Mouse (Mus musculus) hematopoietic stem cell, adult 5-6 weeks (primary cell): ENCODE results near the gene Gm28635. TPM values are rescaled to one million over a fixed set of nuclear protein-coding genes. Genes with fewer than 3 reads are reported as not detected.

ENCODE experiments used
- ATAC-seq, 2 experiments: fragments of 125-278 bp in 1 of 2; replicated peaks in 1 of 2; 2 replicates each; pipeline ENCODE4 v1.8.0; 2016 to 2017; ENCODE audit warnings: inconsistent platforms in 2 of 2, mild to moderate bottlenecking in 2 of 2, moderate number of reproducible peaks in 2 of 2, low read depth in 1 of 2, moderate TSS enrichment in 1 of 2; ENCODE audit not compliant: low FRiP score in 2 of 2, poor library complexity in 2 of 2, severe bottlenecking in 2 of 2, insufficient read depth in 1 of 2, low TSS enrichment in 1 of 2
- total RNA-seq: library from RNA; stranded (forward); fragments of 172-1452, 232-1000 nt; gene quantifications from 2 replicates; pipeline ENCODE4 v1.2.3, GENCODE M21; 2017

The Gm28635 gene
- total RNA-seq, 1 experiment from 2014 or later: not detected

- peak; percentile 43 to 46 for ATAC-seq
Observed at GRCm38 (mm10) chr2:84623428-84624119, 54.3 kb downstream of the Gm28635 start.

GRCm38 (mm10) chr2:84622668-84623067 is 55.2 kb downstream of the Gm28635 start:
- peak; percentile 8 to 17; a peak in 1 of 4 replicates for ATAC-seq

DNA sequence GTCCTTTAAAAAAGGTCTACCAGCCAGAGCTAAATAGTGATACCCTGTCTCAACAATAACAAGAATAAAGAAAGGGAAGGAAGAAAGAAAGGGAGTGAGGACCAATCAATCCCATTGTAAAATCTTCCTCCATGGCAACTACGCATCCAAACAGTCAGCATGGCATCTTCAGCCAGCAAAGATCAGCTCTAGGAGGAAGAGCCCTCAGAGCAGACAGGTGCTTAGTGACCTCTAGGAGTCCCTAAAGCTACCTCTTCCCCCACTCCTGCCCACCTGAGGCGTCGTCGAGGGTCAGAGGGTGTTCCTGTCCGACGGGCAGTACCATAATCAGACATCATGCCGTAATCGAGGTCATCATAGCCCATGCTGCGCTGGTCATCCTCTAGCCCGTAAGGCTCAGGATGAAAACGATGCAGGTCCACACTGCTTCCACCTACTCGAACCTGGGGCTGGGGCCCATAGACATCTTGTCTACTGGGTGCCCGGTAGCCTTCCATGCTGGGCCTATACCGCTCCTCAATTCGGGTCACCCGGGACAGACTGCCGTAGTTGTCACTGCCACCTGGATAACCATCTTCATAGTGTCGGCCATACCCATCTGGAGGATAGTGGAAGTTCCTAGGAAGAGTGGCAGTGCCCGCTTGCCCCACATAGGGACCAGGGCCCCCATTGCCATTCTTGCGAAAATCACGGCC is 58.0 kb downstream of the Gm28635 start:
- ATAC-seq: no peak

GRCm38 (mm10) chr2:84618914-84619313 is 58.9 kb downstream of the Gm28635 start:
- no peak for ATAC-seq

- peak; percentile 75 to 87; a peak in 3 of 4 replicates for ATAC-seq
Observed at GRCm38 (mm10) chr2:84617637-84618515, 60.0 kb downstream of the Gm28635 start.

DNA sequence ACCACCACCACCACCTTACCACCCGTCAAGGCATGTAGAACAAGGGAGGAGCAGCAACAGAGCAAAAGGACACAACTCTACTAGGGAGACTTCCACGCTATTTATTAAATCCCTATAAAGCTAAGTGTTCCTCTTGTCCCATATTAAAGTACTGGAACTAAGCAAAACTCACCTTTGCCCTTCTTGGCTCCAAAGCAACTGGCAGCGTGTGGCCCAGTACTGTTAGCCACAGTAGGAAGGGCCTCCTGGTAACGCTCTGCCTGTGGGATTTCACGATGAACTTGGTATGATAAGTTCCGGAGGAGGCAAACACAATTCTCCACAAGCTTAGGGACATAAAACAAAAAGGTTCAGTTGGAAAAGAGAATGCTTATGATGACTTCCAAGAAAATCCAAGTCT is 65.1 kb downstream of the Gm28635 start:
- ATAC-seq: no peak

DNA sequence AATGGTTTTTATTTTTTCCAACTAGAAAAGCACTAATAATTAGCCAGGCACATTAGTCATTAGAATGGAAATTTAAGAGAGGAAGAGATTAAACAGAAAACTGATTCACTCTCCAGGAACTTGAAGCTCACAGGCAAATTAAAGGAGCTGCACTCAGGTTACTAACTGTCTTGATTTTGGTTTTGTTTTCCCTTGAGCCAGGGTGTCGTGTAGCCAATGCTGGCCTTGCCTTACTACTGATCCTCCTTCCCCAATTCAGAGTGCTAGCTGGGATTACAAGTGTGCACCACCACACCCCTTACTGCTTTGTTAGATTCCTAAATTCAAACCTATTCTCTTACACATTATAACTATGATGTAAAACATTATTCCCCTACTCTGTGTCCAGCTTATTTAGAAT is 70.0 kb downstream of the Gm28635 start:
- ATAC-seq: no peak

- ATAC-seq: no peak
Observed at GRCm38 (mm10) chr2:84600977-84601376, 76.9 kb downstream of the Gm28635 start.

DNA sequence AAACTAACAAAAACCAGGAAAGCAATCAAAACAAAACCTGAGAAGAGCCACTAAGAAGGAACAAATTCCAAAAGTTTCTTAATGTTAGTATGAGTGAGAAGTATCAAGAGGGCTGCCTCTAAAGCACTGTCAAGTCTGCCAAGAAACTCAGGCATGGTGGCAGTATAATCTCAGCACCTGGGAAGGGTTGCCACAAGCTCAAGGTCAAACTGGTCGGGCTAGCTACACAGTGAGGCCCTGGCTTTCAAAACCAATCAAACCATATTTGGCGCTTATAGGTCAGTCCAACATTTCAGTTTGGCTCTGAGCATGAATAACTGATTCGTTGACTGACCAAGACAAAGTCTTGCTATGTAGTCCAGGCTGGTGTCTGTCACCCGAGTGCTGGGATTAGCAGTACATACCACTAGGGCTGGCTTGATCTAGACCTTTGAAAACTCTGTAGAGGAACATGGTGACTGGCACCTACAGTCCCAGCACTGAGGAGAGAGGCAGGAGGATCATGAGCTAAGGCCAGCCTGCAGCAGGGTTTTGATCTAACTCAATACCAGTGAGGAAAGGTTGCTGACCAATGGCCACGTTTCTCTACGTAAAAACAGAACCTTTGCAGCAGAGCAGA is 78.5 kb downstream of the Gm28635 start:
- ATAC-seq: no peak

DNA sequence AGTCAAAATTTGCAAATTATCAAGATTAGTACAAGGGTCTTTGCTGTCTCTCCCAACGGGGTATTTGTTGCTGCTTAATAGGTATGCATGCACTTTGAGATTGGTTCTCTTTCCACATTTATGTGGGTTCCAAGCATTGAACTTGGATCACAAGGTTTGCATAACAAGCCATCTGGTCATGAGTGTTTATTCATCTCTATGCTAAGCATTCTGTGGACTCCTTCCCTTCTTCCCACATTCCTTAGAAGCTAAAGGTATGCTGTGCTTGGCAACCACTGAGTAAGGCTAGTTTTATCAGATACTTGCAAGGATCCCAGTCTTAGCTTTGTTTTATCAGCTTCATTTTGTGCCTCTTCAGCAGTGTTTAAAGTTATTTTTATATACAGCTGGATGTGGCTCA is 80.7 kb downstream of the Gm28635 start:
- no peak for ATAC-seq

DNA sequence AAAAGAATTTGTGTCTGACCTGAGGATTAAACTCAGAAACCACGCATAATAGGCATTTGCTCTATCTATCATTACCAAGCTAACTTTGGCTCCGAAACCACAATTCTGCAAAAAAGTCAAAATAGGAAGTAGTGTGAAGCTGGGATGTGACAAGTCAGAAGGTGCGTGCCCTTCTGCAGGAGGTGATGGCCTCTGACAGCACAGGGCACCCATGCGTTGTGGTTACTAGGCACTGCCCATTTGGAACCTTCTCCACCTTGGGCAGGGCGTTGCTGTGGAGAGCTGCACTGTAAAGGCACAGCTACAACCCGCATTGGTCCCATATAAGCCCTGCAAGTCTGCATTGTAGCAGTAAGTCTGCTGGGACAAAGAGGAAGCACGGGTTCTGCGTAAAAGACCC is 85.0 kb downstream of the Gm28635 start:
- peak; percentile 91 to 92 for ATAC-seq

DNA sequence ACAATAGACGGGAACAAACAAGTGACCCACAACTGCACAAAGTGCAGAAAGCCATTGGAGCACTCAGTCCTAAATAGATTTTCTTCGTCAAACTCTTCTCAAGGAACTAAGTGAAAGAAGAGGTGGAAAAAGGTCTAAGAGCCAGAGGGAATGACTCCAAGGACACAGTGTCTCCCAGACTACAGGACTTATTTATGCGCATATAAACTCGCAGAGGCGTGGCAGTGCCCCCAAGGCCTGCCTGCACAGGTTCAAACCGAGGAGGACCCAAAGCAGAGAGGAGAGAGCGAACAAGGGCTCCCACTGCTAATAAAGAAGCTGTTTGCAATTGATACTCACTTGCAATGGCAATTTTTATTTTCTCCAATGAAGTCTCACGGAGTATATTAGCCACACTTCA is 92.1 kb downstream of the Gm28635 start:
- ATAC-seq: no peak

DNA sequence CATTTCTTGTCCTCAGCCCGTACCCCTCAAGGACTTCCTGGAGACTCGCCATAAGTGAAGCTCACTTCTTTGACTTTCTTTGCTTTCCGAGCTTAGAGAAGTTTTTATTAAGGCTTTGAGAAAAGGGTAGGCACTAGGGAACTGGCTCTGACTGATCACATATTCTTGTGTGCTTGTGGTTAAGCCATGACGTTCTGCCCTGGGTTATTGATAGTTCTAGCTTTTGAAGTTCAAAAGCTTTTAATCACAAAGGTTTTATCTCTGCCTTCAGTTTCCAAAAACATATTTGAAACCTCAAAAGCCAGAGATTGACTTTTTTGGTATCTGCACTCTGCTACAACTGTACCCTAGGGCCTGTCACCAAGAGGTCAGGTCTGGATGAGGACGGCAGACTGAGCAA is 95.6 kb downstream of the Gm28635 start:
- ATAC-seq: no peak

GRCm38 (mm10) chr2:84581208-84581607 is 96.6 kb downstream of the Gm28635 start:
- ATAC-seq: no peak

GRCm38 (mm10) chr2:84579311-84579710 is 98.5 kb downstream of the Gm28635 start:
- no peak for ATAC-seq

GRCm38 (mm10) chr2:84574130-84574529 is 103.7 kb downstream of the Gm28635 start:
- no peak for ATAC-seq

DNA sequence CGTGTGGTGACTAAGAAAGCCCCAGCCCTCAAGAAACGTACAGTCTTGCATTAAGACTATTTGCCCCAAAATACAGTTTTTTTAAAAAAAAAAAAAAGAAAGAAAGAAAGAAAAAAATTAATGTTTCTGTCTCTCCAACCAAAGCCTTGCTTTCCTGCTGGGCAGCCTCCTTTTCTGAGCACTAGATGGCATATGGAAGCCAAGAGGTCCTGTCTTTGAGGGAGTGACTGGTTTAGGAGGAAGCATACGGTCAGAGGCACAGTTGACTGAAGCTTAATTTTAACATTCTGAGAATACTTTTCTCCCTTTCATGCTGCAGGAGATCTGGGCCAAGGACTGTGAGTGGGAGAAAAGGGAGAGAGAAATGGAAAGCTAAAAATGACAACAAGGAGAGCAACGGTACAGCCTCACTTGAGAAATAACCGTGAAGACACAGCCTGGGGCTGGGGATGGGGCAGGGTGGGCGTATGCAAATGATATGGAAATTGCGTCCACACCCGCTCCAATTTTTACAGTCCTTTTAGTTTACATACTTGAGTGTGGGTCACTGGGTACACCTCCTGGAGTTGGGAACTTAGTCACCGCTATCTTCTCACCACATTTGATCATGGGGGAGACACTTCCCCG is 120.8 kb downstream of the Gm28635 start:
- peak; percentile 69 to 75 for ATAC-seq
